Mouse (Mus musculus) kidney, embryonic 14.5 days (tissue): ENCODE results near the gene Dhx58. TPM values are rescaled to one million over a fixed set of nuclear protein-coding genes. Genes with fewer than 3 reads are reported as not detected.

ENCODE experiments used
- ATAC-seq: fragments of 200-750 bp; cut with Nextera tagmentation; 2 replicates; pipeline ENCODE4 v1.8.0; 2017; ENCODE audit warnings: moderate number of reproducible peaks, mild to moderate bottlenecking, moderate TSS enrichment, moderate library complexity; ENCODE audit not compliant: low FRiP score, low TSS enrichment
- H3K27ac ChIP-seq: fragments of 300-500 bp; sonication (generic); 2 replicates; pipeline ENCODE4 v1.5.1; 2014; ENCODE audit warnings: low read depth, mild to moderate bottlenecking, low read length, moderate library complexity, mixed read lengths
- H3K27me3 ChIP-seq: fragments of 300-500 bp; sonication (generic); 2 replicates; pipeline ENCODE4 v1.6.1; 2014; ENCODE audit warnings: mild to moderate bottlenecking, low read length; ENCODE audit not compliant: control insufficient read depth, insufficient read depth
- H3K36me3 ChIP-seq: fragments of 300-500 bp; sonication (generic); 2 replicates; pipeline ENCODE4 v1.6.1; 2014; ENCODE audit warnings: low read length, mixed read lengths; ENCODE audit not compliant: control insufficient read depth, insufficient read depth
- H3K4me1 ChIP-seq: fragments of 300-500 bp; sonication (generic); 2 replicates; pipeline ENCODE4 v1.6.1; 2014; ENCODE audit warnings: low read length, mixed read lengths; ENCODE audit not compliant: control insufficient read depth, insufficient read depth
- H3K4me2 ChIP-seq: fragments of 300-500 bp; sonication (generic); replicated peaks from 2 replicates; pipeline ENCODE4 v1.6.1; 2014; ENCODE audit warnings: low read depth, mild to moderate bottlenecking, low read length
- H3K4me3 ChIP-seq: fragments of 300-500 bp; sonication (generic); 2 replicates; pipeline ENCODE4 v1.5.1; 2014; ENCODE audit warnings: mild to moderate bottlenecking, low read length
- H3K9ac ChIP-seq: fragments of 300-500 bp; sonication (generic); 2 replicates; pipeline ENCODE4 v1.6.1; 2014; ENCODE audit warnings: low read depth, mild to moderate bottlenecking, low read length, moderate library complexity
- H3K9me3 ChIP-seq: fragments of 300-500 bp; sonication (generic); 2 replicates; pipeline ENCODE4 v1.6.1; 2016; ENCODE audit warnings: low read length; ENCODE audit not compliant: control insufficient read depth
- WGBS: fragments of 180-500 bp; shearing (Covaris S2); extraction: QIAGEN DNeasy Blood & Tissue Kit; methylation state at CpG from one replicate; pipeline ENCODE4 v1.1.7; 2014; 5-methylcytosine and 5-hydroxymethylcytosine counted together
- polyA plus RNA-seq: library from polyadenylated mRNA; unstranded; fragments of >200 nt; fragmentation: Nextera tagmentation; extraction: Ambion mirVana; gene quantifications from 2 replicates; pipeline ENCODE4 v1.2.1, GENCODE M21; 2014

The Dhx58 gene
- polyA plus RNA-seq, 1 experiment from 2014 or later: 3.2 TPM

GRCm38 (mm10) chr11:100697921-100698320 is 6.2 kb downstream of the Dhx58 start:
- no peaks in the 10 kb centered on the region for H3K27me3 ChIP-seq
- no peak for ATAC-seq
- H3K4me3 ChIP-seq: no peak overlapping the region
- H3K27ac ChIP-seq: no peak overlapping the region
- no peaks in the 10 kb centered on the region for H3K9me3 ChIP-seq
- 71% methylated on average over 7 of the region's 7 CpGs for WGBS
- peaks cover 5% of the 10 kb centered on the region; the same call in 1 of the 2 replicates for H3K4me1 ChIP-seq
- H3K9ac ChIP-seq: no peak overlapping the region
- no peak overlapping the region for H3K4me2 ChIP-seq
- H3K36me3 ChIP-seq: no peaks in the 10 kb centered on the region

DNA sequence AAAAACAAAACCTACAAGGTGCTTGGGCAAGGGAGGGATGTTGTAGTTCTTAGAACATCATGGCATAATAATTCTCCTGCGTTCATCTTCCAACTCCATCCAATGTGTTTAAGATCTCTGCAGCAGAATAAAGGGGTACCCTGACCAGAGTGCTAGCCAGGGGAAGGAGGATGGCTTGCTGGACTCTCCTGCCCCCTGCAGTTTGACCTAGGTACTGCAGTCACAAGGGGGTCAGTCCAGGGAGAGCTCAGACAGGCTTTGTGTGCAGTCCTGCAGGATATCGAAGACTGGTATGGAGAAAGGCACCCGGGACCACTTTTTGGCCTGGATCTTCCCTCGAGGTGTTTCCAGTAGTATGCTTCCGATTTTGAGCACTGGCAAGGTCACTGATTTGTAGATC is 9.1 kb downstream of the Dhx58 start:
- Histone ChIP-seq H3K27me3 (peaks cover 3% of the 10 kb centered on the region; the same call in 1 of the 2 replicates), H3K9ac (no peak overlapping the region), H3K27ac (no peak overlapping the region), H3K4me3 (no peak overlapping the region), H3K4me2 (no peak overlapping the region), H3K36me3 (no peaks in the 10 kb centered on the region), H3K4me1 (no peaks in the 10 kb centered on the region), H3K9me3 (no peaks in the 10 kb centered on the region)
- ATAC-seq: peak; percentile 68
- 44% methylated on average over 5 of the region's 5 CpGs for WGBS

DNA sequence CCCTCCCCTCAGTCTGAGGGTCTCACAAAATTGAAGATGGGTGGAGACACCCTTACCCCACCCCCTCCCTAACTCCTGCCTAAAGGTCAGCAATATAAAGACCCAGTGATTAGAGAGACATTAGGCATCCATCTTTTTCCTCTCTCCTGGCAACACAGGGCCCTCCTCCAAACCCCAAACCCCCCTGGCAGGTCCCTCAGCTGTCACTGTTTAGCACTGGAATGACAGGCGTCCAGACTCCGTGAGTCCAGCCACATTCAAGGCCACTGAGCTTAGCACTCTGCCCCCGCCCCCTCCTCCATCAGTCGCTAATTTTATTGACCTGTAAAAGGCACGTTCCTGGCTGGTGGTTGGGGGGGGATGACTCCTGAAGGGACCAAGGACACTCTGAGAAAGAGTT is 10.9 kb downstream of the Dhx58 start:
- no peaks in the 10 kb centered on the region for H3K4me1 ChIP-seq
- WGBS: 14% methylated on average over 5 of the region's 5 CpGs

GRCm38 (mm10) chr11:100692164-100692616 is 11.9 kb downstream of the Dhx58 start, which contains the start of gene Zfp385c:
Gene Zfp385c, minus strand, starts transcription at chr11:100692455.
- peak within 1 kb of the TSS; percentile 18; the same call in 1 of the 2 replicates for H3K9ac ChIP-seq
- H3K27me3 ChIP-seq: peaks cover 3% of the 10 kb centered on the region; the same call in 1 of the 2 replicates
- H3K4me3 ChIP-seq: peak within 1 kb of the TSS; percentile 35
- WGBS: under 1% methylated on average over 23 of the region's 23 CpGs
- no peaks in the 10 kb centered on the region for H3K4me1 ChIP-seq
- no peak for ATAC-seq
- H3K4me2 ChIP-seq: peak within 1 kb of the TSS; percentile 65
- H3K36me3 ChIP-seq: no peaks in the 10 kb centered on the region
- no peaks in the 10 kb centered on the region for H3K9me3 ChIP-seq
- H3K27ac ChIP-seq: no peak within 1 kb of the TSS

More for the DNA sequence above, 10.9 kb downstream of the Dhx58 start:
- peaks cover 3% of the 10 kb centered on the region; the same call in 1 of the 2 replicates for H3K27me3 ChIP-seq
- no peaks in the 10 kb centered on the region for H3K36me3 ChIP-seq
- H3K27ac ChIP-seq: no peak overlapping the region
- no peak overlapping the region for H3K4me3 ChIP-seq
- no peak overlapping the region for H3K4me2 ChIP-seq
- no peak overlapping the region for H3K9ac ChIP-seq
- ATAC-seq: no peak
- H3K9me3 ChIP-seq: no peaks in the 10 kb centered on the region

DNA sequence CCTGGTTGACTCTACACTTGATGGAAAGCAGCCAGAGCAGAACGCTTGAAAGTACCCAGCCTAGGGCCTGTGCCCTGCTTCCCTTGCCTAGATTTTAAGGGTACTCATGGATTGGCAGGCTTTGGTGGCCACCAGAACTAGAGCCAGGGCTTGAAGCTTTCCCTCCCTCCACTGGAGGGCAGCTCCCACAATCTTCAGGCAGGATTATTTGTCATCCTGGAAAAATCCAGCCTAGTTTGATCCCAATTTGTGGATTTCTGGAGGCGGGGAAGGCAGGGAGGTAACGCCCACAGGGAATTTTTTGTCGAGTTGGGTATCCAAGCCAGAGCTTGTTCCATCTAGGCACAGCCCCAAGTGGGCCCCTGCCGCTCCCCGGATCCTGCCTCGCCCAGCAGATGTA is 13.7 kb downstream of the Dhx58 start:
- peaks cover 3% of the 10 kb centered on the region; the same call in 1 of the 2 replicates for H3K27me3 ChIP-seq
- H3K9me3 ChIP-seq: no peaks in the 10 kb centered on the region
- no peak for ATAC-seq
- no peak overlapping the region for H3K4me3 ChIP-seq
- no peaks in the 10 kb centered on the region for H3K4me1 ChIP-seq
- WGBS: 74% methylated on average over 7 of the region's 7 CpGs
- no peak overlapping the region for H3K27ac ChIP-seq
- H3K4me2 ChIP-seq: no peak overlapping the region
- H3K36me3 ChIP-seq: no peaks in the 10 kb centered on the region
- H3K9ac ChIP-seq: no peak overlapping the region

DNA sequence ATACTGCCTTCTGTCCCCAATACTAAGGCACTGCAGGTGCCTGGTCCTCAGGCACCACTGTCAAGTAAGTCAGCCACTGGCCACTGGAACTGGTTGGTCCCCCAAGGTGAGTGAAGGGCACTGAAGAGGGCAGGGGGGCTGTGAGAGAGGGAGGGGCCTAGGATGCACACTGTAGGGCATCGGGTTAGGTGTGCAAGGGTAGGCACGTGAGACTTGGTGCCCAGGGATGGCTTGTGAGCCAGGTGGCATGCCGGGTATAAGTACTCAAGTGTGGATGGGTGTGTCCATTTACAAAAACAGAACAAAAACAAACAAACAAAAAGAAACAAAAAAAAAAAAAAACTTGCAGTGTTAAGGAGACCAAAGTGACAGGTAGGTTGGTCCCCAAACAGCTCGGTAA is 15.6 kb downstream of the Dhx58 start:
- no peaks in the 10 kb centered on the region for H3K36me3 ChIP-seq
- no peak overlapping the region for H3K4me2 ChIP-seq
- H3K27ac ChIP-seq: no peak overlapping the region
- H3K4me3 ChIP-seq: no peak overlapping the region
- no peaks in the 10 kb centered on the region for H3K9me3 ChIP-seq
- no peaks in the 10 kb centered on the region for H3K4me1 ChIP-seq
- peaks cover 3% of the 10 kb centered on the region; the same call in 1 of the 2 replicates for H3K27me3 ChIP-seq
- 71% methylated on average over 4 of the region's 4 CpGs for WGBS
- ATAC-seq: no peak
- no peak overlapping the region for H3K9ac ChIP-seq

DNA sequence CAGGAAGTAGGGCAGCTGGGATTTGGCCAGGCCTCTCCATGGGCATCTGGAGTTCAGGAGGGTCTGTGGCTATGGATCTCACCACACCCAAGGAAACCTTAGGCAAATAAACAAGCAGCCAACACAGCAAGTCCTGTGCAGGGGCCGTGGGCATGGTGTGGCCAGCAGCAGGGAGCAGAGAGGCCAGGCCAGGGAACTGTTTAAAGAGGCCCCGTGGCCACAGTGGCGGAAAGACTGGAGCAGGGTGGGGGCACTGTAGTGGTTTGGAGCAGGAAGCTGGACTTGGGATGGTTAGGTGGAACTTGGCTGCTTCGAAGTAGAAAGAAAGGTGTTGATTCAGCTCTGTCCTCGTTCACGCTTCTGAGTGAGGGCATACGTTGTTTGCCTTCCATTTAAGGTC is 16.8 kb downstream of the Dhx58 start:
- H3K4me2 ChIP-seq: no peak overlapping the region
- no peak for ATAC-seq
- H3K27ac ChIP-seq: no peak overlapping the region
- H3K4me1 ChIP-seq: no peaks in the 10 kb centered on the region
- no peaks in the 10 kb centered on the region for H3K9me3 ChIP-seq
- no peaks in the 10 kb centered on the region for H3K36me3 ChIP-seq
- 80% methylated on average over 7 of the region's 7 CpGs for WGBS
- peaks cover 3% of the 10 kb centered on the region; the same call in 1 of the 2 replicates for H3K27me3 ChIP-seq
- no peak overlapping the region for H3K4me3 ChIP-seq
- H3K9ac ChIP-seq: no peak overlapping the region

DNA sequence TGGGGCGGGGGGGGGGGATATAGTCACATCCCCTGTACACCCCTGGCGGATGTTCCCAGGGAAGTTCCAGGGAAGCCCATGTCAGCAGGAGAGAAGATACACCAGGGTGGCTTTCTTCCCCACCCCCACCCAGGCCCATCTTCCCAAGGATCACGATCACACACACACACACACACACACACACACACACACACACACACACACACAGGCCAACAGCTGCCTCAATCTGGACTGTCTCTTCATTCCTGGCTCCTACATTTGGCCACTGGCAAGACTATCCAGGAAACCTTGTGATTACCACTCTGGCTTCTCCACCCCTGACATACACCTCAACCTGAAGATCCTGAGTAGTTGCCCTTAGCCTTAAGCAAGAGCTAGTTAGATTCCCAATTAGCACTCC is 18.7 kb downstream of the Dhx58 start:
- Histone ChIP-seq H3K36me3 (no peaks in the 10 kb centered on the region), H3K9me3 (no peaks in the 10 kb centered on the region), H3K9ac (no peak overlapping the region), H3K27ac (no peak overlapping the region), H3K4me3 (no peak overlapping the region), H3K4me2 (no peak overlapping the region), H3K4me1 (no peaks in the 10 kb centered on the region), H3K27me3 (no peaks in the 10 kb centered on the region)
- no peak for ATAC-seq
- 83% methylated on average over 3 of the region's 3 CpGs for WGBS

DNA sequence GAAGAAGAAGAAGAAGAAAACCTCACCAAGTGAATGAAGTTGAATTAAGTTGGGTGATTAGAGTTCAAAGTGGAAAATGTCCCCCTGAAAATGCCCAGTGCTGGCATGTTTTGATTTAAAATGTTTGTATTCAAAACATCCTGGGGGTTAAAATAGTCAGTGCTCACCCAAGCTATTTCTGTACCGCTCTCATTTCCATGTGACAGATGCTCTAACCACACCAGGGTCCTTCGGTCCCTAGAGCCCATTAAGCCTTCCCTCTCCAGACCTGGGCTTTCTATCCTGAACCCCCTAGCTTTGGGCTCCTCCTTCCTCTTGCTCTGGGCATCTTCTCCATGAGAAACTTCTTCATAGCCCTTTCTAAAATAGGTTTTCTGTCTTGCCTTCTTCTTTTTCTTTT is 20.0 kb downstream of the Dhx58 start:
- H3K9me3 ChIP-seq: no peaks in the 10 kb centered on the region
- H3K27ac ChIP-seq: no peak overlapping the region
- H3K4me1 ChIP-seq: no peaks in the 10 kb centered on the region
- no peak overlapping the region for H3K9ac ChIP-seq
- no peak overlapping the region for H3K4me3 ChIP-seq
- 56% methylated on average over 2 of the region's 2 CpGs for WGBS
- no peak overlapping the region for H3K4me2 ChIP-seq
- H3K36me3 ChIP-seq: no peaks in the 10 kb centered on the region
- H3K27me3 ChIP-seq: no peaks in the 10 kb centered on the region
- ATAC-seq: no peak
